Mouse (Mus musculus): ENCODE results near the gene Olfr56.

Gene Olfr56

GRCm38 (mm10) chr11:49093861-49094660, 115.4 kb downstream of the Olfr56 start:
- DNase-seq: no peak

- no peak for DNase-seq
These were observed 116.7 kb downstream of the Olfr56 start for GRCm38 (mm10) chr11:49095367-49095766.

- DNase-seq: no peak
These were observed 121.7 kb downstream of the Olfr56 start for GRCm38 (mm10) chr11:49100409-49100808.

GRCm38 (mm10) chr11:49101500-49101899, 122.8 kb downstream of the Olfr56 start:
- DNase-seq: no peak

- DNase-seq: peak; percentile 71
These were observed 124.5 kb downstream of the Olfr56 start for GRCm38 (mm10) chr11:49103047-49103693.

GRCm38 (mm10) chr11:49105752-49106151, 127.1 kb downstream of the Olfr56 start:
- no peak for DNase-seq

GRCm38 (mm10) chr11:49107650-49108537, 129.2 kb downstream of the Olfr56 start:
- DNase-seq: no peak

- peak; percentile 34 for DNase-seq
These were observed 130.1 kb downstream of the Olfr56 start for GRCm38 (mm10) chr11:49108833-49109232.

GRCm38 (mm10) chr11:49111000-49111399, 132.3 kb downstream of the Olfr56 start:
- peak; percentile 20 for DNase-seq

GRCm38 (mm10) chr11:49112624-49113219, 134.0 kb downstream of the Olfr56 start:
- no peak for DNase-seq

GRCm38 (mm10) chr11:49114158-49114557, 135.5 kb downstream of the Olfr56 start:
- no peak for DNase-seq

- DNase-seq: no peak
These were observed 136.1 kb downstream of the Olfr56 start, which contains the start of gene Olfr1396 for GRCm38 (mm10) chr11:49114774-49115173. Olfr1396 (minus strand) TSS chr11:49114874.

- DNase-seq: no peak
These were observed 140.9 kb downstream of the Olfr56 start for GRCm38 (mm10) chr11:49119635-49120034.

GRCm38 (mm10) chr11:49124169-49124568, 145.5 kb downstream of the Olfr56 start:
- no peak for DNase-seq

- no peak for DNase-seq
These were observed 163.3 kb downstream of the Olfr56 start, which contains the start of gene Olfr1395 for GRCm38 (mm10) chr11:49141974-49142373. Olfr1395 (plus strand) TSS chr11:49142274.

GRCm38 (mm10) chr11:49154077-49154476, 175.4 kb downstream of the Olfr56 start, which contains the start of gene Olfr1394:
Olfr1394 (plus strand) TSS chr11:49154377.
- DNase-seq: no peak

GRCm38 (mm10) chr11:49156821-49157814, 178.4 kb downstream of the Olfr56 start:
- no peak for DNase-seq

- DNase-seq: peak; percentile 34
These were observed 190.3 kb downstream of the Olfr56 start for GRCm38 (mm10) chr11:49168839-49169611.

- DNase-seq: no peak
These were observed 191.9 kb downstream of the Olfr56 start for GRCm38 (mm10) chr11:49170576-49170975.

GRCm38 (mm10) chr11:49175345-49175744, 196.7 kb downstream of the Olfr56 start:
- no peak for DNase-seq

Data from right cerebral cortex, adult 18-20 months (tissue).